Mouse (Mus musculus) heart, postnatal 0 days (tissue): ENCODE measurements at regions not wholly inside any gene's neighbourhood (a gene's known extent, or its start where the extent isn't known, plus 50 kb on each side); places are given as distances from the start of the nearest gene placed in this dataset.

ENCODE experiments used
- ATAC-seq: fragments of 200-750 bp; cut with Nextera tagmentation; 2 replicates; pipeline ENCODE4 v1.8.0; 2017; ENCODE audit warnings: low read depth, moderate number of reproducible peaks, moderate library complexity; ENCODE audit not compliant: insufficient read depth
- DNase-seq: peaks from one replicate; pipeline ENCODE4 v3.0.0-alpha.2; 2016; ENCODE audit warnings: low spot score
- H3K27ac ChIP-seq: fragments of 300-500 bp; sonication (generic); 2 replicates; pipeline ENCODE4 v1.5.1; 2014; ENCODE audit warnings: low read depth, mild to moderate bottlenecking
- H3K27me3 ChIP-seq: fragments of 300-500 bp; sonication (generic); 2 replicates; pipeline ENCODE4 v1.6.1; 2014; ENCODE audit warnings: low read length, mixed read lengths; ENCODE audit not compliant: control insufficient read depth, insufficient read depth
- H3K36me3 ChIP-seq: fragments of 300-500 bp; sonication (generic); replicated peaks from 2 replicates; pipeline ENCODE4 v1.6.1; 2014; ENCODE audit warnings: low read length, mixed read lengths; ENCODE audit not compliant: control insufficient read depth, insufficient read depth
- H3K4me1 ChIP-seq: fragments of 300-500 bp; sonication (generic); 2 replicates; pipeline ENCODE4 v1.6.1; 2014; ENCODE audit warnings: antibody characterized with exemption; ENCODE audit not compliant: control insufficient read depth, insufficient read depth
- H3K4me2 ChIP-seq: fragments of 300-500 bp; sonication (generic); 2 replicates; pipeline ENCODE4 v1.6.1; 2014; ENCODE audit warnings: low read depth, mild to moderate bottlenecking, low read length, moderate library complexity
- H3K4me3 ChIP-seq: fragments of 300-500 bp; sonication (generic); 2 replicates; pipeline ENCODE4 v1.5.1; 2014; ENCODE audit warnings: low read depth, low read length
- H3K9ac ChIP-seq: fragments of 300-500 bp; sonication (generic); replicated peaks from 2 replicates; pipeline ENCODE4 v1.6.1; 2014; ENCODE audit warnings: low read depth, low read length, mixed read lengths
- H3K9me3 ChIP-seq: fragments of 300-500 bp; sonication (generic); replicated peaks from 2 replicates; pipeline ENCODE4 v1.6.1; 2016; ENCODE audit warnings: low read length; ENCODE audit not compliant: control insufficient read depth
- CTCF ChIP-seq: IDR thresholded peaks from 2 replicates; pipeline ENCODE4 v1.5.1; 2016; ENCODE audit warnings: antibody characterized with exemption, control low read depth, low read depth
- EP300 ChIP-seq: IDR thresholded peaks from 2 replicates; pipeline ENCODE4 v1.6.1; 2016; ENCODE audit warnings: antibody characterized with exemption, low read depth
- WGBS: fragments of 180-500 bp; shearing (Covaris S2); extraction: QIAGEN DNeasy Blood & Tissue Kit; methylation state at CpG from one replicate; pipeline ENCODE4 v1.1.7; 2014; 5-methylcytosine and 5-hydroxymethylcytosine counted together

DNA sequence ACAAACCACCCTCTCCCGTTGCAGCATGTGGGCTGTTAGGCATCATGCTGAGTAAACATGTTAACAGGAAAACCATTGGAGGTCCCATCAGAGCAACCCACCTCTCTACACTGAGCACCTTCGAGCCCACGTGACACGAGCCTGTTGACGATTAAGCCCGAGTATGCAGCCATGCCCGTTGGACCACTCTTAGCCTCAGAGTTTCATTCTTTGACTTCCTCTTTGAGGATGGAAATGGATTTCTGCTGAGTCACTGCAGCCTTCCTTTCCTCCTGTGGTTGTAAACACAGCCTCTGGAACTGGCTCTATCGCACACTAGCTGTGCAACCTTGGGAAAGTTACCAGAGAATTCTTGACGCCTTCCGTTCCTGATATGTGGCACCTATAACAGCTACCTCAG lies 114.1 kb upstream of the Mkln1 start:
- Histone ChIP-seq H3K27me3 (no peaks in the 10 kb centered on the region), H3K9ac (no peak overlapping the region), H3K36me3 (no peaks in the 10 kb centered on the region), H3K9me3 (no peaks in the 10 kb centered on the region), H3K4me2 (no peak overlapping the region), H3K4me1 (peaks cover 9% of the 10 kb centered on the region; the same call in 1 of the 2 replicates), H3K4me3 (no peak overlapping the region), H3K27ac (no peak overlapping the region)
- ATAC-seq: no peak
- WGBS: 77% methylated on average over 10 of the region's 10 CpGs
- no peak for TF ChIP-seq CTCF
- no peak for TF ChIP-seq EP300
- DNase-seq: no peak

DNA sequence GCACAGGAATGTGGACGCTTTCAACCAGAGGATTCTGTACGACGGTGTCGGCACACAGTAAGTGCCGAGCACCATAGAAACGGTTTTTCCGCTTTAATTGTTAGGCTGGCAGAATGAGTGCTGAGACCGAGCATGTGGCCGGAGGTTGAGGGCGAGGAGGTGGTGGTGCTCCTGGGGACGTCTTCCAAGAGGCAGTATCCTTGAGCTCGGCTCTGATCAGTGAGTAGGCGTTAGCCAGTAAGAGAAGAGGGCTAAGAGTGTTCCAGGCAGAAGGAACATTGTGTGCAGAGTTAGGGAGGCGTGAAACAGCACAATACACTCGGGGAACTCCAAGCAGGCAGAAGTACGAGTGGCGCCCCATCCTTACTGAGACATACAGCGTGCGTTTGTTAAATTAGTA lies 113.5 kb upstream of the Mkln1 start:
- 88% methylated on average over 19 of the region's 19 CpGs for WGBS
- no peak overlapping the region for H3K4me2 ChIP-seq
- DNase-seq (no peak), ATAC-seq (no peak)
- H3K4me1 ChIP-seq: peaks cover 9% of the 10 kb centered on the region; the same call in 1 of the 2 replicates
- H3K27ac ChIP-seq: no peak overlapping the region
- H3K27me3 ChIP-seq: no peaks in the 10 kb centered on the region
- no peak overlapping the region for H3K9ac ChIP-seq
- H3K9me3 ChIP-seq: no peaks in the 10 kb centered on the region
- H3K36me3 ChIP-seq: no peaks in the 10 kb centered on the region
- no peak overlapping the region for H3K4me3 ChIP-seq
- no peak for TF ChIP-seq CTCF
- no peak for TF ChIP-seq EP300

DNA sequence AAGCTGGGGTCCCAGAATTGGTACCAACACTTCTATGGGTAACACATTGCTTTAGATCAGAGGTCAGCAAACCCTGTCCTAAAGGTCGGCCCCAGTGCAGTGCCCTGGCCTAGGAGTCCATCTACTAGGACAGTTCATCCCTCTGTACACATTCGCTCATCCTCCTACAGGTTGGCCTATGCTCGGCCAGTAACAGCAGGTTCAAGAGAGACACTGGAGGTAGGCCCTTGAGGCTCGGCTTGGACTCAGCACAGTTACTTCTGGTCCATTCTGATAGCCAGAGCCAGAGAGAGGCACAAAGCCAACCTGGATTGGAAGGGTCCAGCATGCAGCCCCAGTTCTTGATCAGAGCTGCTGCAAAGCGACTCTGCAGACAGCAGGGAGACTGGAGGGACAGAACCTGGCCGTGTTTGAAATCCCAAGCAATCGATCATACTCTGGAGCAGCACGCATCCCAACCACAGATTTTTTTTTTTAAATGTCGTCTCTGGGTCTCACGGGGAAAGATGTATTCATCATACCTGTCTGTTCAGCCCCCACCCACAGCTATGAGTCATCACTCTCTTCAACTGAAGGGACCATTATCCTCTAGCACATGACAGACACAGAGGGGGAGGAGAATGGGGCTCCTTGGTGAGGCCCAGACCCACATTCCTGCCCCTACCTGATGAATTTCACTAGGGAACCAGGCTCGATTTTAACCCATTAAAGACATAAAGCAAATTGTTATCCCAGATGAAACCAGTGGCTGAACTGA lies 112.4 kb upstream of the Mkln1 start:
- Histone ChIP-seq H3K36me3 (no peaks in the 10 kb centered on the region), H3K9me3 (no peaks in the 10 kb centered on the region), H3K27me3 (no peaks in the 10 kb centered on the region), H3K4me2 (no peak overlapping the region), H3K9ac (no peak overlapping the region), H3K4me3 (no peak overlapping the region), H3K27ac (no peak overlapping the region), H3K4me1 (0 out of 2 replicates have a peak, but pooled peaks cover 9% of the 10 kb centered on the region)
- no peak for ATAC-seq
- TF ChIP-seq CTCF (no peak), EP300 (no peak)
- DNase-seq: no peak
- 74% methylated on average over 11 of the region's 11 CpGs for WGBS

DNA sequence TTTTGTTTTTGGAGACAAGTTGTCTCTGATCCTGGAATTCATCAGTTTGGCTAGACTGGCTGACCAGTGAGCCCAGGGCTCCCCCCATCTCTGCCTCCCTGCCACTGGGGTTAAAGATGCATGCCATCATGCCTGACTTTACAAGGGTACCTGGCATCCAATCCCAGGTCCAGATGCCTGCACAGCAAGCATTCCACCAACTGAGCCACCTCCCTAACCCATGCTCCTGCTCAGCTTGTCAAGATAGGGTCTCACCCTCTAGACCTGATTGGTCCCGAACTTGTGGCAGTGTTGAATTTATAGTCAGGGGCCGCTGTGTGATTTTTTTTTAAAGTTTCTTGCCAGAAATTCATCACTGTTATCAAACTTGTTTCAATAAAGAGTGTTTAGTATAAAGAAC lies 111.4 kb upstream of the Mkln1 start:
- Histone ChIP-seq H3K27me3 (no peaks in the 10 kb centered on the region), H3K9ac (no peak overlapping the region), H3K4me2 (no peak overlapping the region), H3K27ac (no peak overlapping the region), H3K4me1 (0 out of 2 replicates have a peak, but pooled peaks cover 4% of the 10 kb centered on the region), H3K9me3 (no peaks in the 10 kb centered on the region), H3K4me3 (no peak overlapping the region), H3K36me3 (no peaks in the 10 kb centered on the region)
- TF ChIP-seq EP300 (no peak), CTCF (no peak)
- ATAC-seq (no peak), DNase-seq (no peak)
- WGBS: 60% methylated on average over 2 of the region's 2 CpGs

DNA sequence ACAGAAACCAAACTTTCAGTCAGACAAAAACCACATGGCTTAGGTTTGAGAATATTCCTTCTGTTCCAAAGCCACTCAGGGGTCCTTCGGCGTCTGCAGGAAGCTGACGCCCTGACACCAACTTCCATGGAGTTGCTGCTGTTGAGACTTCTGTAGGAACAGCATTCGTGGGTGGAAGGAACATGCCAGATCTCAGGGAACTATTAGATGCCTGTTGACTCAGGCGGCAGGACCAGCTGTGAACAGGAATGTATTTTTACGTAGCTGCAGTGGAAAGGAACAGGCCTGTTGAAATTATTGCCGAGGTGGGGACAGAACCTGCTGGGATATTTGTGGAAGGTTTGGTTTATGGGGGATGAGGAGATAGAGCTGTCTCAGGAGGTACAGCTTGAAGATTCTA lies 110.8 kb upstream of the Mkln1 start:
- TF ChIP-seq CTCF (no peak), EP300 (no peak)
- Histone ChIP-seq H3K9me3 (no peaks in the 10 kb centered on the region), H3K36me3 (no peaks in the 10 kb centered on the region), H3K4me3 (no peak overlapping the region), H3K27ac (no peak overlapping the region), H3K27me3 (no peaks in the 10 kb centered on the region), H3K4me1 (0 out of 2 replicates have a peak, but pooled peaks cover 3% of the 10 kb centered on the region), H3K9ac (no peak overlapping the region), H3K4me2 (no peak overlapping the region)
- DNase-seq (no peak), ATAC-seq (no peak)
- 30% methylated on average over 7 of the region's 7 CpGs for whole genome bisulfite sequencing
